Mouse (Mus musculus) forebrain, embryonic 14.5 days (tissue): ENCODE measurements at regions not wholly inside any gene's neighbourhood (a gene's known extent, or its start where the extent isn't known, plus 50 kb on each side); places are given as distances from the start of the nearest gene placed in this dataset.

ENCODE experiments used
- ATAC-seq: fragments of 200-750 bp; cut with Nextera tagmentation; 2 replicates; pipeline ENCODE4 v1.8.0; 2017; ENCODE audit warnings: mild to moderate bottlenecking, moderate library complexity
- DNase-seq: peaks from one replicate; pipeline ENCODE4 v3.0.0-alpha.2; 2015; ENCODE audit warnings: low spot score
- H3K27ac ChIP-seq: fragments of 300-500 bp; sonication (generic); 2 replicates; pipeline ENCODE4 v1.5.1; 2014; ENCODE audit warnings: low read depth, mild to moderate bottlenecking, control low read depth, low read length, moderate library complexity
- H3K27me3 ChIP-seq: fragments of 300-500 bp; sonication (generic); replicated peaks from 2 replicates; pipeline ENCODE4 v1.6.1; 2014; ENCODE audit warnings: low read length, control low read depth, mixed read lengths; ENCODE audit not compliant: control insufficient read depth, insufficient read depth
- H3K36me3 ChIP-seq: fragments of 300-500 bp; sonication (generic); 2 replicates; pipeline ENCODE4 v1.6.1; 2014; ENCODE audit warnings: low read length, control low read depth; ENCODE audit not compliant: control insufficient read depth, insufficient read depth
- H3K4me1 ChIP-seq: fragments of 300-500 bp; sonication (generic); 2 replicates; pipeline ENCODE4 v1.6.1; 2014; ENCODE audit warnings: antibody characterized with exemption, low read length, control low read depth; ENCODE audit not compliant: control insufficient read depth, insufficient read depth
- H3K4me2 ChIP-seq: fragments of 300-500 bp; sonication (generic); 2 replicates; pipeline ENCODE4 v1.6.1; 2014; ENCODE audit warnings: mild to moderate bottlenecking, control low read depth, low read length
- H3K4me3 ChIP-seq: fragments of 300-500 bp; sonication (generic); 2 replicates; pipeline ENCODE4 v1.5.1; 2014; ENCODE audit warnings: low read depth, low read length, control low read depth
- H3K9ac ChIP-seq: fragments of 300-500 bp; sonication (generic); 2 replicates; pipeline ENCODE4 v1.6.1; 2014; ENCODE audit warnings: mild to moderate bottlenecking, low read length, control low read depth, moderate library complexity
- H3K9me3 ChIP-seq: fragments of 300-500 bp; sonication (generic); replicated peaks from 2 replicates; pipeline ENCODE4 v1.6.1; 2016; ENCODE audit warnings: low read length, control low read depth, mixed read lengths; ENCODE audit not compliant: control insufficient read depth
- WGBS: fragments of 180-500 bp; shearing (Covaris S2); extraction: QIAGEN DNeasy Blood & Tissue Kit; methylation state at CpG from one replicate; pipeline ENCODE4 v1.1.7; 2014; 5-methylcytosine and 5-hydroxymethylcytosine counted together

- H3K4me2 ChIP-seq: no peak overlapping the region
- DNase-seq (no peak), ATAC-seq (peak; percentile 18; the same call in 1 of the 2 replicates)
- H3K4me1 ChIP-seq: 0 out of 2 replicates have a peak, but pooled peaks cover 5% of the 10 kb centered on the region
- H3K4me3 ChIP-seq: no peak overlapping the region
- no peak overlapping the region for H3K9ac ChIP-seq
- H3K9me3 ChIP-seq: no peaks in the 10 kb centered on the region
- H3K36me3 ChIP-seq: no peaks in the 10 kb centered on the region
- no peaks in the 10 kb centered on the region for H3K27me3 ChIP-seq
- H3K27ac ChIP-seq: no peak overlapping the region
- WGBS: 61% methylated on average over 2 of the region's 2 CpGs
These were observed 138.1 kb downstream of the Mycn start for GRCm38 (mm10) chr12:12803602-12804001.

GRCm38 (mm10) chr12:12802396-12802795, 139.3 kb downstream of the Mycn start:
- DNase-seq: no peak
- Histone ChIP-seq H3K36me3 (no peaks in the 10 kb centered on the region), H3K27me3 (no peaks in the 10 kb centered on the region), H3K9ac (no peak overlapping the region), H3K27ac (no peak overlapping the region), H3K4me2 (no peak overlapping the region), H3K4me1 (0 out of 2 replicates have a peak, but pooled peaks cover 5% of the 10 kb centered on the region), H3K4me3 (no peak overlapping the region), H3K9me3 (no peaks in the 10 kb centered on the region)
- WGBS: 17% methylated on average over 11 of the region's 11 CpGs
- ATAC-seq: peak; percentile 20; the same call in 1 of the 2 replicates

GRCm38 (mm10) chr12:12801700-12802099, 140.0 kb downstream of the Mycn start:
- Histone ChIP-seq H3K4me3 (no peak overlapping the region), H3K4me2 (no peak overlapping the region), H3K9ac (no peak overlapping the region), H3K27me3 (no peaks in the 10 kb centered on the region), H3K36me3 (no peaks in the 10 kb centered on the region), H3K27ac (no peak overlapping the region), H3K4me1 (0 out of 2 replicates have a peak, but pooled peaks cover 5% of the 10 kb centered on the region), H3K9me3 (no peaks in the 10 kb centered on the region)
- no peak for DNase-seq
- WGBS: 70% methylated on average over 11 of the region's 11 CpGs
- ATAC-seq: no peak

GRCm38 (mm10) chr12:12800120-12800519, 141.6 kb downstream of the Mycn start:
- DNase-seq: no peak
- H3K4me1 ChIP-seq: 0 out of 2 replicates have a peak, but pooled peaks cover 5% of the 10 kb centered on the region
- ATAC-seq: no peak

GRCm38 (mm10) chr12:12789052-12789451, 152.7 kb downstream of the Mycn start:
- Histone ChIP-seq H3K9ac (no peak overlapping the region), H3K9me3 (no peaks in the 10 kb centered on the region), H3K36me3 (no peaks in the 10 kb centered on the region), H3K4me1 (peaks cover 24% of the 10 kb centered on the region), H3K27me3 (no peaks in the 10 kb centered on the region), H3K27ac (no peak overlapping the region), H3K4me2 (no peak overlapping the region), H3K4me3 (no peak overlapping the region)
- WGBS: 85% methylated on average over 6 of the region's 6 CpGs
- ATAC-seq (no peak), DNase-seq (no peak)

More at GRCm38 (mm10) chr12:12800120-12800519, 141.6 kb downstream of the Mycn start:
- Histone ChIP-seq H3K4me2 (no peak overlapping the region), H3K27ac (no peak overlapping the region), H3K9me3 (no peaks in the 10 kb centered on the region), H3K27me3 (no peaks in the 10 kb centered on the region), H3K9ac (no peak overlapping the region), H3K36me3 (no peaks in the 10 kb centered on the region), H3K4me3 (no peak overlapping the region)
- 91% methylated on average over 6 of the region's 6 CpGs for WGBS

- no peak overlapping the region for H3K27ac ChIP-seq
- H3K4me3 ChIP-seq: no peak overlapping the region
- H3K9ac ChIP-seq: peak overlapping the region; percentile 35; the same call in 1 of the 2 replicates
- peak overlapping the region; percentile 40 for H3K4me2 ChIP-seq
- WGBS: 31% methylated on average over 13 of the region's 13 CpGs
- ATAC-seq: no peak
- no peaks in the 10 kb centered on the region for H3K9me3 ChIP-seq
- peaks cover 29% of the 10 kb centered on the region for H3K4me1 ChIP-seq
- H3K27me3 ChIP-seq: no peaks in the 10 kb centered on the region
- H3K36me3 ChIP-seq: no peaks in the 10 kb centered on the region
- no peak for DNase-seq
These were observed 153.4 kb downstream of the Mycn start for GRCm38 (mm10) chr12:12788263-12788852.

GRCm38 (mm10) chr12:12787608-12788262, 154.0 kb downstream of the Mycn start:
- WGBS: 10% methylated on average over 19 of the region's 19 CpGs
- no peaks in the 10 kb centered on the region for H3K36me3 ChIP-seq
- H3K4me3 ChIP-seq: no peak overlapping the region
- H3K4me2 ChIP-seq: peak overlapping the region; percentile 40
- H3K9ac ChIP-seq: peak overlapping the region; percentile 35; the same call in 1 of the 2 replicates
- no peak for DNase-seq
- ATAC-seq: no peak
- no peaks in the 10 kb centered on the region for H3K27me3 ChIP-seq
- H3K9me3 ChIP-seq: no peaks in the 10 kb centered on the region
- peaks cover 29% of the 10 kb centered on the region for H3K4me1 ChIP-seq
- H3K27ac ChIP-seq: no peak overlapping the region

- Histone ChIP-seq H3K27me3 (no peaks in the 10 kb centered on the region), H3K9ac (no peak overlapping the region), H3K27ac (no peak overlapping the region), H3K36me3 (no peaks in the 10 kb centered on the region), H3K4me1 (peaks cover 29% of the 10 kb centered on the region), H3K4me2 (no peak overlapping the region), H3K4me3 (no peak overlapping the region), H3K9me3 (no peaks in the 10 kb centered on the region)
- no peak for ATAC-seq
- DNase-seq: no peak
- 30% methylated on average over 4 of the region's 4 CpGs for WGBS
These were observed 154.6 kb downstream of the Mycn start for GRCm38 (mm10) chr12:12787161-12787560.
